9 mouse cellular contexts compared by ENCODE assay signal in the genomic region with DNA sequence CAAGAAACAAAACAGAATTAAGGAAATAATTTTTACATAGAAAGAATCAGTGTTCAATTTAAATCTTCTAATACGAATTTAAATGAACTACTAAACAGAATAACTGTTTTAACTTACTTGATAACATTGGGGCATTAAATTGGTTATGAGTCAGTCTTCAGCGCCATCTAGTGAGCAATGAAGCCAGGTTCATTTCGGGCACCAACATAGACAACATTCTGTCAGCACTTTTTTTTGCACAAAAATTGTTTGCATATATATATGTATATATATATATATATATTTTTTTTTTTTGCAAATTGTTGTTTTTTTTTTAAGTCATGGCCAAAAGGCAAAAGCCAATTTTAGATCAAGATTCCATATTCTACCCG.
DNase-seq lines count a peak whose midpoint lies in the region; ATAC-seq lines count a peak whose summit lies in the region.
"Had no signal": no experiment of that assay in that cellular context is flagged by ENCODE, and none has a peak within 500 bp of the region (broad histone marks: within the 10 kb centered on the region; RNA-seq: fewer than 3 reads in every experiment).

No protein-coding gene starts in this region.

- H3K4me2 ChIP-seq in hindbrain, embryonic 11.5 days (replicated peaks; ENCODE audit: low read depth, low read length): no peak overlapping the region
- H3K4me2 ChIP-seq in hindbrain, embryonic 16.5 days (ENCODE audit: low read length): no peak overlapping the region
- H3K4me2 ChIP-seq: embryonic facial prominence, embryonic 12.5 days had no signal

- H3K4me1 ChIP-seq in hindbrain, embryonic 11.5 days (replicated peaks; ENCODE audit: control insufficient read depth, insufficient read depth, low read length): no peaks in the 10 kb centered on the region
- no peaks in the 10 kb centered on the region for H3K4me1 ChIP-seq in hindbrain, embryonic 16.5 days (ENCODE audit: control insufficient read depth, insufficient read depth, low read depth, low read length)
- H3K4me1 ChIP-seq: embryonic facial prominence, embryonic 12.5 days had no signal

- 50% methylated on average over 4 of the region's 4 CpGs for WGBS in hindbrain, embryonic 11.5 days
- 43% methylated on average over 4 of the region's 4 CpGs for WGBS in hindbrain, embryonic 16.5 days
- 24% methylated on average over 4 of the region's 4 CpGs for WGBS in large intestine, adult 2 months

- H3K9me3 ChIP-seq in hindbrain, embryonic 11.5 days (ENCODE audit: control insufficient read depth, low read length): no peaks in the 10 kb centered on the region
- no peaks in the 10 kb centered on the region for H3K9me3 ChIP-seq in hindbrain, embryonic 16.5 days (ENCODE audit: control insufficient read depth, low read length)
- H3K9me3 ChIP-seq: embryonic facial prominence, embryonic 12.5 days had no signal

- no peak overlapping the region for H3K9ac ChIP-seq in hindbrain, embryonic 11.5 days (ENCODE audit: low read depth, low read length)
- no peak overlapping the region for H3K9ac ChIP-seq in hindbrain, embryonic 16.5 days (ENCODE audit: low read depth, low read length)
- H3K9ac ChIP-seq: embryonic facial prominence, embryonic 12.5 days had no signal

- intact Hi-C loops in gastrocnemius, postnatal 36 days (cut with DNase I): loop anchor here (1.0 kb wide), 1 partner anchor 544 kb away; no protein-coding TSS in a partner anchor

- no peaks in the 10 kb centered on the region for H3K36me3 ChIP-seq in hindbrain, embryonic 11.5 days (ENCODE audit: control insufficient read depth, insufficient read depth, low read length)
- no peaks in the 10 kb centered on the region for H3K36me3 ChIP-seq in hindbrain, embryonic 16.5 days (ENCODE audit: control insufficient read depth, insufficient read depth, low read length)
- H3K36me3 ChIP-seq: embryonic facial prominence, embryonic 12.5 days had no signal

- no peak overlapping the region for H3K27ac ChIP-seq in hindbrain, embryonic 11.5 days (ENCODE audit: low read depth, low read length)
- H3K27ac ChIP-seq in hindbrain, embryonic 16.5 days (ENCODE audit: low read depth, low read length): no peak overlapping the region
- H3K27ac ChIP-seq: embryonic facial prominence, embryonic 12.5 days had no signal

- no peak overlapping the region for H3K4me3 ChIP-seq in hindbrain, embryonic 11.5 days (ENCODE audit: low read depth, low read length)
- no peak overlapping the region for H3K4me3 ChIP-seq in hindbrain, embryonic 16.5 days (ENCODE audit: low read length)
- H3K4me3 ChIP-seq: embryonic facial prominence, embryonic 12.5 days had no signal

- no peaks in the 10 kb centered on the region for H3K27me3 ChIP-seq in hindbrain, embryonic 11.5 days (ENCODE audit: control insufficient read depth, insufficient read depth, low read length)
- H3K27me3 ChIP-seq in hindbrain, embryonic 16.5 days (replicated peaks; ENCODE audit: control insufficient read depth, insufficient read depth, low read length): no peaks in the 10 kb centered on the region
- H3K27me3 ChIP-seq: embryonic facial prominence, embryonic 12.5 days had no signal

- no peak for ATAC-seq in hindbrain, embryonic 11.5 days (ENCODE audit: low FRiP score)
- no peak; the same call in 1 of the 2 replicates for ATAC-seq in hindbrain, embryonic 16.5 days
- ATAC-seq in common myeloid progenitor, adult 5-6 weeks (replicated peaks; ENCODE audit: low read depth, poor library complexity, severe bottlenecking): peak; percentile 63; the same call in 1 of the 2 replicates

- peak; percentile 58 for DNase-seq in hindbrain, embryonic 11.5 days (ENCODE audit: low spot score)
- peak; percentile 54 for DNase-seq in urinary bladder, postnatal 14 days (ENCODE audit: low spot score)
- DNase-seq in urinary bladder, adult 18-20 months (ENCODE audit: low spot score in 2 of 2): no peak
- peak; percentile 55 for DNase-seq in large intestine, adult 2 months (ENCODE audit: low read depth, low spot score)
- DNase-seq in right cerebral cortex, postnatal 10 days (ENCODE audit: low spot score in 2 of 2): peak; percentile 78 to 79
- DNase-seq in gastrocnemius, postnatal 36 days: no peak

Comparison
In these comparisons a context has a peak if more than half of its experiments do, and no peak if none do; other contexts are left out.
1. DNase-seq: peak in hindbrain, embryonic 11.5 days (single experiment), urinary bladder, postnatal 14 days (single experiment), large intestine, adult 2 months (single experiment) and right cerebral cortex, postnatal 10 days (2 of 2); none in urinary bladder, adult 18-20 months (0 of 2) and gastrocnemius, postnatal 36 days (0 of 2).